Comparison of ENCODE assay signal across 32 mouse cellular contexts in the genomic region with DNA sequence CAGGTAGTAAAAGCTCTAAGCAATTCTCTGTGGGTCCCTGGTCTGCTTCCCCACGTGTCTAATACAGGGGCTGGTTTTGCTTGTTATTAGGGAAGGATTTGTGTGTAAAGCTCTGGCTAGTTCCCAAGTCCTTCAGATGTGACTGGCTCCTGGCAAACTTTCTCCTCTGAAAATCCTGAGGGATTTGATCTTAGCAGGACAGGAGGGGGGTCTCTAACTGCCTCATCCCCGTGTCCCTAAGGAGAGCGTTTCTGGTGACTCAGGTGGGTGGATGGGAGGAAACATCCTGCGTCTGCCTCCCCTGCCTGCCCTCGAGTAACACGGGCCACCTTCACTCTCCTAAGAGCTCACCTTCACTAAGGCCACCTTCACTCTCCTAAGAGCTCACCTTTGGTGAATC. TPM values are rescaled to one million over a fixed set of nuclear protein-coding genes. Genes with fewer than 3 reads are reported as not detected.
DNase-seq lines count a peak whose midpoint lies in the region; ATAC-seq and TF ChIP-seq lines count a peak whose summit lies in the region.
"Had no signal": no experiment of that assay in that cellular context is flagged by ENCODE, and none has a peak within 500 bp of the region (broad histone marks: within the 10 kb centered on the region; RNA-seq: fewer than 3 reads in every experiment).

No protein-coding gene starts in this region.

- 55% methylated on average over 6 of the region's 6 CpGs for WGBS in forebrain, embryonic 14.5 days
- WGBS in forebrain, postnatal 0 days: 61% methylated on average over 6 of the region's 6 CpGs
- WGBS in kidney, embryonic 16.5 days: 43% methylated on average over 6 of the region's 6 CpGs

- no peak for ATAC-seq in forebrain, embryonic 14.5 days
- no peak for ATAC-seq in forebrain, postnatal 0 days
- ATAC-seq in kidney, embryonic 16.5 days (ENCODE audit: low FRiP score, low TSS enrichment): no peak
- ATAC-seq: activated CD4-positive, CD25-positive, alpha-beta regulatory T cell, adult 4 months; intestine, embryonic 16.5 days had no signal

- H3K27me3 ChIP-seq in forebrain, embryonic 14.5 days (replicated peaks; ENCODE audit: control insufficient read depth, insufficient read depth, low read length): no peaks in the 10 kb centered on the region
- H3K27me3 ChIP-seq in forebrain, postnatal 0 days (ENCODE audit: insufficient read depth, low read length): no peaks in the 10 kb centered on the region
- no peaks in the 10 kb centered on the region; the same call in 1 of the 2 replicates for H3K27me3 ChIP-seq in kidney, embryonic 16.5 days (ENCODE audit: insufficient read depth, low read length)
- H3K27me3 ChIP-seq: forebrain, embryonic 15.5 days; heart, embryonic 13.5 days; midbrain, embryonic 13.5 days; neural tube, embryonic 13.5 days had no signal

- H3K4me2 ChIP-seq in forebrain, embryonic 14.5 days (ENCODE audit: low read length): no peak overlapping the region
- no peak overlapping the region for H3K4me2 ChIP-seq in forebrain, postnatal 0 days (ENCODE audit: low read depth)
- no peak overlapping the region for H3K4me2 ChIP-seq in kidney, embryonic 16.5 days (replicated peaks; ENCODE audit: low read depth, low read length)
- H3K4me2 ChIP-seq: forebrain, embryonic 15.5 days; heart, embryonic 13.5 days; midbrain, embryonic 13.5 days; neural tube, embryonic 13.5 days had no signal

- TF ChIP-seq CTCF in forebrain, postnatal 0 days (IDR thresholded peaks at IDR 0.05; ENCODE audit: low read depth): no peak

- H3K9ac ChIP-seq in forebrain, embryonic 14.5 days (ENCODE audit: low read length): no peak overlapping the region
- H3K9ac ChIP-seq in forebrain, postnatal 0 days: no peak overlapping the region
- H3K9ac ChIP-seq in kidney, embryonic 16.5 days (replicated peaks; ENCODE audit: low read length): no peak overlapping the region
- H3K9ac ChIP-seq: forebrain, embryonic 15.5 days; heart, embryonic 13.5 days; liver, embryonic 14.5 days; midbrain, embryonic 13.5 days; neural tube, embryonic 13.5 days had no signal

- peaks cover 22% of the 10 kb centered on the region for H3K4me1 ChIP-seq in forebrain, embryonic 14.5 days (ENCODE audit: control insufficient read depth, insufficient read depth, low read length)
- peaks cover 10% of the 10 kb centered on the region for H3K4me1 ChIP-seq in forebrain, postnatal 0 days (ENCODE audit: insufficient read depth)
- peaks cover 62% of the 10 kb centered on the region for H3K4me1 ChIP-seq in kidney, embryonic 16.5 days (ENCODE audit: insufficient read depth, low read length)

- no peak overlapping the region for H3K4me3 ChIP-seq in forebrain, embryonic 14.5 days (ENCODE audit: low read depth, low read length)
- H3K4me3 ChIP-seq in forebrain, postnatal 0 days (ENCODE audit: low read depth, low read length): no peak overlapping the region
- no peak overlapping the region for H3K4me3 ChIP-seq in kidney, embryonic 16.5 days (ENCODE audit: low read length)
- H3K4me3 ChIP-seq: forebrain, embryonic 15.5 days; heart, embryonic 13.5 days; midbrain, embryonic 13.5 days; neural tube, embryonic 13.5 days had no signal

- DNase-seq in forebrain, embryonic 14.5 days (ENCODE audit: low spot score): peak; percentile 49
- no peak for DNase-seq in forebrain, postnatal 0 days
- peak; percentile 72 for DNase-seq in kidney, adult 9 months
- no peak for DNase-seq in kidney, postnatal 10 days
- no peak for DNase-seq in layer of hippocampus, postnatal 36 days
- DNase-seq: adrenal gland, adult 8-10 months; B cell, adult 2 months; cerebellum, postnatal 10 days; heart, postnatal 10 days; layer of hippocampus, adult 9-11 months; liver; lung, adult 2 months; lung, postnatal 10 days; right cerebral cortex, postnatal 14 days; thymus, postnatal 4 days had no signal

- H3K36me3 ChIP-seq in forebrain, embryonic 14.5 days (ENCODE audit: control insufficient read depth, insufficient read depth, low read length): no peaks in the 10 kb centered on the region
- no peaks in the 10 kb centered on the region for H3K36me3 ChIP-seq in forebrain, postnatal 0 days (ENCODE audit: insufficient read depth)
- H3K36me3 ChIP-seq in kidney, embryonic 16.5 days (ENCODE audit: insufficient read depth, low read length): no peaks in the 10 kb centered on the region
- H3K36me3 ChIP-seq: forebrain, embryonic 15.5 days; heart, embryonic 13.5 days; midbrain, embryonic 13.5 days; neural tube, embryonic 13.5 days had no signal

- H3K9me3 ChIP-seq in forebrain, embryonic 14.5 days (replicated peaks; ENCODE audit: control insufficient read depth, low read length): no peaks in the 10 kb centered on the region
- no peaks in the 10 kb centered on the region for H3K9me3 ChIP-seq in forebrain, postnatal 0 days (ENCODE audit: low read length)
- no peaks in the 10 kb centered on the region for H3K9me3 ChIP-seq in kidney, embryonic 16.5 days (ENCODE audit: low read length)
- H3K9me3 ChIP-seq: forebrain, embryonic 15.5 days; heart, embryonic 13.5 days; midbrain, embryonic 13.5 days; neural tube, embryonic 13.5 days had no signal

- no peak overlapping the region for H3K27ac ChIP-seq in forebrain, embryonic 14.5 days (ENCODE audit: low read depth, low read length)
- no peak overlapping the region for H3K27ac ChIP-seq in forebrain, postnatal 0 days (ENCODE audit: low read depth, low read length)
- H3K27ac ChIP-seq in kidney, embryonic 16.5 days (ENCODE audit: low read length): peak overlapping the region; percentile 88
- H3K27ac ChIP-seq: heart, embryonic 13.5 days; liver, embryonic 14.5 days; macrophage; neural tube, embryonic 13.5 days had no signal

RNA-seq across cellular contexts. Expression of gene Fam107a, which starts 12.6 kb away (rescaled TPM):
- polyA plus RNA-seq in forebrain, embryonic 14.5 days (2014; fragmentation: Nextera tagmentation; extraction: Ambion mirVana): 0.14 and 0.15 TPM in 2 replicates
- 15.5 and 23.5 TPM in 2 replicates for total RNA-seq in forebrain, postnatal 0 days (2014; rRNA removed)
- 2.0 and 2.8 TPM in 2 replicates for polyA plus RNA-seq in forebrain, postnatal 0 days (2015; fragmentation: Nextera tagmentation; extraction: Ambion mirVana)
- 7.8 TPM in 2 replicates for polyA plus RNA-seq in kidney, embryonic 16.5 days (2015; fragmentation: Nextera tagmentation; extraction: Ambion mirVana)
- total RNA-seq in layer of hippocampus, postnatal 36 days (2021): 100 to 1,000 TPM; 250 to 311 TPM
- total RNA-seq: megakaryocyte-erythroid progenitor cell, adult 5-6 weeks had no signal
- polyA plus RNA-seq: activated CD4-positive, CD25-positive, alpha-beta regulatory T cell, adult 4 months; macrophage had no signal

RNA-seq across cellular contexts. Expression of gene Oit1, which starts 48.2 kb away (rescaled TPM):
- polyA plus RNA-seq in forebrain, embryonic 14.5 days (2014; fragmentation: Nextera tagmentation; extraction: Ambion mirVana): not detected in 2 replicates
- 0.23 TPM in 1 of 2 replicates, not detected in the other for total RNA-seq in forebrain, postnatal 0 days (2014; rRNA removed)
- polyA plus RNA-seq in forebrain, postnatal 0 days (2015; fragmentation: Nextera tagmentation; extraction: Ambion mirVana): 0.12 and 0.15 TPM in 2 replicates
- 1.8 and 2.0 TPM in 2 replicates for polyA plus RNA-seq in kidney, embryonic 16.5 days (2015; fragmentation: Nextera tagmentation; extraction: Ambion mirVana)
- total RNA-seq in layer of hippocampus, postnatal 36 days (2021): not detected
- total RNA-seq: adrenal gland, adult 8-10 months; gastrocnemius, adult 8-10 months; gastrocnemius, postnatal 4 days; heart, postnatal 10 days; hindbrain, postnatal 0 days; left cerebral cortex, adult 18-20 months; left cerebral cortex, postnatal 14 days; megakaryocyte-erythroid progenitor cell, adult 5-6 weeks had no signal
- polyA plus RNA-seq: activated CD4-positive, CD25-positive, alpha-beta regulatory T cell, adult 4 months; cortical plate, adult 2 months; forebrain, embryonic 15.5 days; heart, embryonic 13.5 days; limb, embryonic 11.5 days; macrophage; midbrain, embryonic 13.5 days; neural tube, embryonic 13.5 days had no signal

Comparison
In these comparisons a context has a peak if more than half of its experiments do, and no peak if none do; other contexts are left out.
1. DNase-seq: peak in forebrain, embryonic 14.5 days (single experiment) and kidney, adult 9 months (single experiment); none in forebrain, postnatal 0 days (single experiment), kidney, postnatal 10 days (single experiment) and layer of hippocampus, postnatal 36 days (0 of 2).